Mouse (Mus musculus): ENCODE results near the gene Aadacl3. TPM values are rescaled to one million over a fixed set of nuclear protein-coding genes. Genes with fewer than 3 reads are reported as not detected.

The Aadacl3 gene
- total RNA-seq (2021) = not detected

DNA sequence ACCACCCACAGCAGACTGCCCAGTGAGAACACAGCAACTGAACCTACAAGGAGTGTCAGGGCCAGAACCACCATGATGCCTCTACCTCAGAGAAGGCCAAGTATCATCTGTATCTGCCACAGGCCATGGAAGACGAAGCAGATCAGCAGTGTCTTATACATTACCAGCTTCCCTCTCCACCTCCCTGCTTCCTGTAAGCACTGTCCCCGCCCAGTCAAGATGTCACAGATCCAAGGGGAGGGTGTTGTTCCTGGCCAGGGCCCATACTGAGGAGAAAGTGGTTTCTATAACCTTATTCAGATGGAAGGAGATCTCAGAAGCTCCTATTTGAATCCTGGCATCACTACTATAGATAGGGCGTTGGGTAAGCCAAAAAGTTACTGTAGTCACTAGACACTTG is at the start of gene Aadacl3:
TSS of gene Aadacl3 (minus strand) at position 101 of the 400 bp plus-strand sequence.
- DNase-seq = no peak

DNA sequence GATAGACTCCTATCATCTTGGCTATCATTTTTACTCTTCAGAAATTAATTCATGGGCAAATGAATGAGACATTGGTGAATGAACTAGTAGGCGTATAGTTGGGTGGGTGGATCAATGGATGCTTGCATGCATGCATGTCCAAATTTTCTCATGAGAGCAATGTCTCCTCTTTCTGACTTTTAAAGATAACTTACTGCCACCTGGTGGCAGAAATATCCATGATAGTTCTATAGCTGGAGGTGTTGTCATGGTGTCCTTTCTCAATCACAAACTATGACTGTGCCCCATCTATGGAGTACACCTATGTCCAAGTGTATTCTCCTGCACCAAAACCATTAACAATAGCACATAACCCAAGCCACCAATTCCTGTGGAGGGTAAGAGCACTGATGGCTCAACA is 43.0 kb upstream of the Aadacl3 start:
- DNase-seq = no peak

- DNase-seq = no peak
These were observed 29.8 kb upstream of the Aadacl3 start for GRCm38 (mm10) chr4:144493331-144493730.

DNA sequence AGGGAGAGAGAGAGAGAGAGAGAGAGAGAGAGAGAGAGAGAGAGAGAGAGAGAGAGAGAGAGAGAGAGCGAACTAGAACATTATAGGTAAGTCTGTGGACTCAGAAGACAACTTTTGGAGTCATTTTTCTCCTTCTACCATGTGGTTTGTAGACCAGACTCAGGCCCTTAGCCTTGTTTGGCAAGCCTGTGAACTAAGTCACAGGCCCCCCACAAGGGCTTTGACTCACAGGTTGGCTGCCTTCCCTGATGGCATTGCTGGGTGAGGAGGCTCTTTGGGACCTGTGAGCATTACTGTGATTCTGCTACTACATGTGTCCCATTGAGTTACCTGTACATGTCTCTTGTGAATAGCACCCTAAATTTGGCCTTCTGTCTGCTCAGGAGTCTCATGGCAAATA is 4.5 kb upstream of the Aadacl3 start:
- DNase-seq = no peak

- DNase-seq = no peak
These were observed 1.6 kb upstream of the Aadacl3 start for GRCm38 (mm10) chr4:144465206-144465605.

GRCm38 (mm10) chr4:144453217-144453616 is 10.3 kb downstream of the Aadacl3 start, which contains the start of gene Gm9944:
TSS of gene Gm9944 (minus strand) at chr4:144453317.
- DNase-seq = no peak

- DNase-seq = no peak
These were observed 15.0 kb downstream of the Aadacl3 start for GRCm38 (mm10) chr4:144448546-144448945.

DNA sequence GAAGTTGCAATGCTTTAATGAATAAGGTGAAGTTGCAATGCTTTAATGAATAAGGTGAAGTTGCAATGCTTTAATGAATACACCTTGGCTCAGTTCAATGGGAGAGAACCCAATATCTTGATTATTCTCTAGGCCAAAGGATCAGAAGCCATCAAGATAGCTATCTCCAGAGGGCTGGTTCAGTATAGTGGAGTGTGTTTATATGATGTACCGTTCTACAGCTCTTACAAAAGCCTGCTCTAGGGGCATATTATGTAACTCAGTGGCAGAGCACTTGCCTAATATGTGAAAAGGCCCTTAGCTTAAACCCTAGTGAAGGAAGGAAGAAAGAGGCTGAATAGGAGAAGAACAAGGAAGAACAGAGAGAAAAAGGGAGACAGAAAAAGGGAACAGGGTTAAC is 22.0 kb downstream of the Aadacl3 start:
- DNase-seq = no peak

GRCm38 (mm10) chr4:144441095-144441494 is 22.5 kb downstream of the Aadacl3 start:
- no peak for DNase-seq

DNA sequence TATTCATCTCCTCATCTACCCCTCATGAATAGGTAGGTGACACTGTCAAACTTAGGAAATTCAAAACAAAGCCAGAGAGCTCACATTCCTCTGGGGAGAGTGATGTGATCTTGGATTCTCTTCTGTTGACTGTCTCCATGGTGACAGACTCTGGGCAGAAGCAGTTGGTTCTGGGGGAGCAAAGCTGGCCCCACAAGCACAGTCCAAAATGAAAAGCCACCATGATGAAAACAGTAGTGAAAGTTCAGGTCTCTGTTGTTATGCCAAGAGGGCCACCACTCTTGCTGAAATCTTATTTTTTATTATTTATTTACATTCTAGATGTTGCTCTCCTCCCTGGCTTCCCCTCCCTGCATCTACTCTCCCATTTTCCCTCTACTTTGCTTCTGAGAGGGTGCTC is 24.9 kb downstream of the Aadacl3 start, which contains the start of gene 1700012P22Rik:
TSS of gene 1700012P22Rik (minus strand) at position 101 of the 400 bp plus-strand sequence.
- no peak for DNase-seq

GRCm38 (mm10) chr4:144433216-144433615 is 30.3 kb downstream of the Aadacl3 start:
- no peak for DNase-seq

DNA sequence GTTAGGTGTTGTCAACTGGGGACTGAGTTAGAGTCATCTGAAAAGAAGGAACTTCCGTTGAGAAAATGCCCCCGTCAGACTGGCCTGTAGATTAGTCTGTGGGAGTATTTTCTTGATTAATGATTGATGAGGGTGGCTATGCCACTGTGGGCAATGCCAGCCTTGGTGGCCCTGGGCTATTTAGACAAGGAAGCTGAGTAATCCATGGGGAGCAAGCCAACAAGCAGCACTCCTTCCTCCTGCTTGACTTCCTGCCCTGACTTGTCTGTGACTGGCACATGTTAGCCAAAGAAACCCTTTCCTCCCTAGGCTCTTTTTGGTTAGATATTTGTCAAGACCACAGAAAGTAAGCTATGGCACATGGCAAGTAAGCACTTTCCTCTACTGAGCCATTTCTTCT is 32.8 kb downstream of the Aadacl3 start:
- no peak for DNase-seq

DNA sequence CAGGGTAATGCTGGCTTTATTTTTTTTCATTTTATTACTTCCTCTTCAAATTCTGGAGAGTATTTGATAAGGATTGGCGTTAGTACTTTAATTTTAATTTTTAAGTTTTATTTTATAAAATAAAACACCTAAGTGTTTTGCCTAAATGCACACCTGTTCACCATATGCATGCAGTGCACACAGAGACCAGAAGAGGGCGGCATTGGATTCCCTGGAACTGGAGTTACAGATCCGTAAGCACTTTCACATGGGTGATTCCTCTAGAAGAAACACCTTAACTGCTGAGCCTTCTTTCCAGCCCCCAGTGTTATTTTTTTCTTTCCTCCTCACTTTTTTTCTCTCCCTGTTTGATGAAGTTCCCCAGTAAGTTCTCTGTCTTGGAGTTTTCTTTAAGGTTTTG is 34.7 kb downstream of the Aadacl3 start:
- DNase-seq = peak; percentile 19

- DNase-seq = no peak
These were observed 39.0 kb downstream of the Aadacl3 start for GRCm38 (mm10) chr4:144424590-144424989.

DNA sequence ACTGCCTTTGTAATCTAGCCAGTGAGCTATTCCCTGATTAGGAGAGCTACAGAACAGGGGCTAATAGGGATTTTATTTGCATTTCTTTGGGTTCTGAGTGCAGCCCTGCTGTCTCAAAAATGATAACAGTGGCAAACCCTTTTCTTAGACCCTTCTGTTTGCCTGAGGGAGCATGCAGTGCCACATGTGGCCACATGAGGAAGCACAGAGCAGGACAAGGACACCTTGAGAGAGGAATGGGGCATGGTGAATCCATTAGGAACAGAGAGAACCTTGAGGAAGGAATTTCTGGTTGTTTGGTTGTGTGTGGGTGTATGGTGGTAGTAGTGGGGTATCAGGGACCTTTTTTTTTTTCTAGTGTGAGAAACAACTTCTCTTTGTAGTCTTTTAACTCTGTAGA is 42.9 kb downstream of the Aadacl3 start:
- DNase-seq = no peak

DNA sequence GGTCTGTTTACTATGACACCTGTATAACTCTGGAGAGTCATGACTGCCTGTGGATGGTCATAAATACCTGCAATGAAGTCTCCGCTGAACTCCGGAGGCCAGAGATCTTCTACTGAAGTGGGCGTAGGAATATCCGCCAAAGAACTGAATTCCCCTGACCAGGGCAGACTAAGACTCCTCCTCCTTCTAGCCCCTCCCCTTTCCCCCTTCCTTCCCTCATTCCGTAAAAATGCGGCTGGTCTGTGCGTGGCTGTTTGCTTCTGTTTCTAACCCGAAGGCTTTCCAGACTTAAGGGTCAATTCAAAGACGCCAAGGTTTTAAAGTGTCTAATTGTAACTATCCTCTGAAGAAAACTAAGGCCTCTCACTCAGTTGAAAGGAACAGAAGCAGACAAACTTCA is 55.3 kb downstream of the Aadacl3 start, which contains the start of gene Pramef12:
TSS of gene Pramef12 (minus strand) at position 175 of the 400 bp plus-strand sequence.
- no peak for DNase-seq

DNA sequence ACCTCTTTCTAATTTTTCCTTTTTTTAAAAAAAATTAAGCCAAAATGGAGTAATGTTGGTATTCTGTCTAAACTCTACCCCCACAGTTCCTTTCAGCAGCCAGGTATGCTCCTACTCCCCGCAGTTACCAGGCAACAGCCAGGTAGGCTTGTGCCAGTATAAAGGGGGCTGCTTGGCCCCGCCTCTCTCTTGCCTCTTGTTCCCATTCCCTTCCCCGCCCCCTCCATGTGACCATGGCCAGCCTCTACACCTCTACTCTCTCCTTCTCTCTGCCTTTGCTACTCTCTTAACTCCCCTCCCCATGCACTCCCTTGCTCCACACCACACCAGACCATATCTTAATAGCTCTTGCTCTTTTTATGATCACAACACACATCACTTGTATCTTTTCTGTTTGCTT is 57.3 kb downstream of the Aadacl3 start:
- DNase-seq = no peak

- peak; percentile 58 for DNase-seq
These were observed 59.0 kb downstream of the Aadacl3 start for GRCm38 (mm10) chr4:144404456-144405086.

Other genes starting within 250 kb of the Aadacl3 start
- gene Pramel5, start 183.3 kb downstream of the Aadacl3 start, total RNA-seq (2021) = not detected
- not detected for gene Gm13128, start 133.5 kb downstream of the Aadacl3 start, total RNA-seq (2021)
- not detected for gene Gm13119, start 105.8 kb downstream of the Aadacl3 start, total RNA-seq (2021)
- not detected for gene Pramef20, start 85.8 kb downstream of the Aadacl3 start, total RNA-seq (2021)
- not detected for gene Pramef12, start 55.3 kb downstream of the Aadacl3 start, total RNA-seq (2021)
- gene 1700012P22Rik, start 25.0 kb downstream of the Aadacl3 start, total RNA-seq (2021) = not detected
- not detected for gene Gm9944, start 10.4 kb downstream of the Aadacl3 start, total RNA-seq (2021)
- gene 9430007A20Rik, start 56.1 kb upstream of the Aadacl3 start, total RNA-seq (2021) = not detected
- not detected for gene Gm13124, start 101.4 kb upstream of the Aadacl3 start, total RNA-seq (2021)
- gene Aadacl4, start 150.0 kb upstream of the Aadacl3 start, total RNA-seq (2021) = not detected
- not detected for gene Gm436, start 222.6 kb upstream of the Aadacl3 start, total RNA-seq (2021)